Mouse (Mus musculus) neural tube, embryonic 13.5 days (tissue): ENCODE data around the gene Smad1. TPM values are rescaled to one million over a fixed set of nuclear protein-coding genes. Genes with fewer than 3 reads are reported as not detected.

Experiments
- ATAC-seq: fragments of 200-750 bp; cut with Nextera tagmentation; 2 replicates; pipeline ENCODE4 v1.8.0; 2017; ENCODE audit warnings: low read depth, mild to moderate bottlenecking, moderate TSS enrichment, moderate library complexity
- H3K27ac ChIP-seq: fragments of 300-500 bp; sonication (generic); replicated peaks from 2 replicates; pipeline ENCODE4 v1.5.1; 2015; ENCODE audit warnings: moderate library complexity, mild to moderate bottlenecking, inconsistent platforms
- H3K27me3 ChIP-seq: fragments of 300-500 bp; sonication (generic); 2 replicates; pipeline ENCODE4 v1.6.1; 2015; ENCODE audit warnings: mild to moderate bottlenecking, inconsistent platforms
- H3K36me3 ChIP-seq: fragments of 300-500 bp; sonication (generic); 2 replicates; pipeline ENCODE4 v1.6.1; 2015; ENCODE audit warnings: mild to moderate bottlenecking, inconsistent platforms
- H3K4me1 ChIP-seq: fragments of 300-500 bp; sonication (generic); replicated peaks from 2 replicates; pipeline ENCODE4 v1.6.1; 2015; ENCODE audit warnings: inconsistent platforms
- H3K4me2 ChIP-seq: fragments of 300-500 bp; sonication (generic); 2 replicates; pipeline ENCODE4 v1.6.1; 2015; ENCODE audit warnings: inconsistent platforms, mild to moderate bottlenecking, moderate library complexity
- H3K4me3 ChIP-seq: fragments of 300-500 bp; sonication (generic); 2 replicates; pipeline ENCODE4 v1.5.1; 2015; ENCODE audit warnings: mild to moderate bottlenecking, inconsistent platforms
- H3K9ac ChIP-seq: fragments of 300-500 bp; sonication (generic); 2 replicates; pipeline ENCODE4 v1.6.1; 2015; ENCODE audit warnings: moderate library complexity, mild to moderate bottlenecking, inconsistent platforms
- H3K9me3 ChIP-seq: fragments of 300-500 bp; sonication (generic); 2 replicates; pipeline ENCODE4 v1.6.1; 2016; ENCODE audit warnings: inconsistent platforms
- WGBS: fragments of 180-500 bp; shearing (Covaris S2); methylation state at CpG from one replicate; pipeline ENCODE4 v1.1.7; 2015; 5-methylcytosine and 5-hydroxymethylcytosine counted together
- polyA plus RNA-seq: library from polyadenylated mRNA; unstranded; fragments of >200 nt; fragmentation: Nextera tagmentation; extraction: Ambion mirVana; gene quantifications from 2 replicates; pipeline ENCODE4 v1.2.1, GENCODE M21; 2015

The Smad1 gene
- polyA plus RNA-seq, 1 experiment from 2014 or later = 68.7 TPM

- H3K36me3 ChIP-seq = peaks cover 63% of the 10 kb centered on the region
- no peak overlapping the region for H3K9ac ChIP-seq
- ATAC-seq = no peak
- H3K9me3 ChIP-seq = no peaks in the 10 kb centered on the region
- H3K4me2 ChIP-seq = no peak overlapping the region
- H3K27me3 ChIP-seq = no peaks in the 10 kb centered on the region
- no peak overlapping the region for H3K4me3 ChIP-seq
- no peak overlapping the region for H3K27ac ChIP-seq
- H3K4me1 ChIP-seq = peaks cover 44% of the 10 kb centered on the region
- 78% methylated on average over 12 of the region's 12 CpGs for WGBS
Measured at GRCm38 (mm10) chr8:79367350-79367749, 32.0 kb downstream of the Smad1 start.

- 92% methylated on average over 9 of the region's 9 CpGs for WGBS
- H3K9me3 ChIP-seq = no peaks in the 10 kb centered on the region
- H3K4me1 ChIP-seq = peaks cover 44% of the 10 kb centered on the region
Measured at GRCm38 (mm10) chr8:79366227-79366626, 33.1 kb downstream of the Smad1 start.

GRCm38 (mm10) chr8:79365707-79366106, 33.6 kb downstream of the Smad1 start:
- H3K4me2 ChIP-seq = no peak overlapping the region
- 86% methylated on average over 3 of the region's 3 CpGs for WGBS
- H3K9me3 ChIP-seq = no peaks in the 10 kb centered on the region
- H3K9ac ChIP-seq = no peak overlapping the region
- no peak overlapping the region for H3K4me3 ChIP-seq
- peaks cover 45% of the 10 kb centered on the region for H3K4me1 ChIP-seq
- ATAC-seq = no peak
- no peak overlapping the region for H3K27ac ChIP-seq
- H3K36me3 ChIP-seq = peaks cover 50% of the 10 kb centered on the region
- H3K27me3 ChIP-seq = no peaks in the 10 kb centered on the region

More at GRCm38 (mm10) chr8:79366227-79366626, 33.1 kb downstream of the Smad1 start:
- Histone ChIP-seq H3K36me3 (peaks cover 55% of the 10 kb centered on the region), H3K4me2 (no peak overlapping the region), H3K9ac (no peak overlapping the region), H3K4me3 (no peak overlapping the region), H3K27me3 (no peaks in the 10 kb centered on the region), H3K27ac (no peak overlapping the region)
- no peak for ATAC-seq

- Histone ChIP-seq H3K4me2 (no peak overlapping the region), H3K27me3 (no peaks in the 10 kb centered on the region), H3K27ac (no peak overlapping the region), H3K9me3 (no peaks in the 10 kb centered on the region), H3K36me3 (peaks cover 41% of the 10 kb centered on the region), H3K9ac (no peak overlapping the region), H3K4me1 (peaks cover 46% of the 10 kb centered on the region), H3K4me3 (no peak overlapping the region)
- 81% methylated on average over 8 of the region's 8 CpGs for WGBS
- ATAC-seq = no peak
Measured at GRCm38 (mm10) chr8:79364806-79365205, 34.5 kb downstream of the Smad1 start.

GRCm38 (mm10) chr8:79362430-79362829, 36.9 kb downstream of the Smad1 start:
- Histone ChIP-seq H3K4me1 (peaks cover 31% of the 10 kb centered on the region), H3K27me3 (no peaks in the 10 kb centered on the region), H3K4me2 (no peak overlapping the region), H3K27ac (no peak overlapping the region), H3K36me3 (peaks cover 27% of the 10 kb centered on the region), H3K9ac (no peak overlapping the region), H3K4me3 (no peak overlapping the region), H3K9me3 (no peaks in the 10 kb centered on the region)
- no peak for ATAC-seq
- WGBS = 83% methylated on average over 2 of the region's 2 CpGs

GRCm38 (mm10) chr8:79360774-79361527, 38.4 kb downstream of the Smad1 start:
- Histone ChIP-seq H3K9me3 (no peaks in the 10 kb centered on the region), H3K4me2 (no peak overlapping the region), H3K4me3 (no peak overlapping the region), H3K4me1 (peaks cover 40% of the 10 kb centered on the region), H3K9ac (no peak overlapping the region), H3K36me3 (peaks cover 38% of the 10 kb centered on the region), H3K27ac (peak overlapping the region; percentile 42; the same call in 1 of the 2 replicates), H3K27me3 (no peaks in the 10 kb centered on the region)
- no peak for ATAC-seq
- WGBS = 52% methylated on average over 6 of the region's 6 CpGs

- ATAC-seq = no peak
- no peaks in the 10 kb centered on the region for H3K27me3 ChIP-seq
- H3K4me2 ChIP-seq = no peak overlapping the region
- no peak overlapping the region for H3K9ac ChIP-seq
- H3K27ac ChIP-seq = peak overlapping the region; percentile 42; the same call in 1 of the 2 replicates
- H3K9me3 ChIP-seq = no peaks in the 10 kb centered on the region
- H3K36me3 ChIP-seq = peaks cover 40% of the 10 kb centered on the region
- H3K4me1 ChIP-seq = peaks cover 44% of the 10 kb centered on the region
- H3K4me3 ChIP-seq = no peak overlapping the region
- WGBS = 39% methylated on average over 9 of the region's 9 CpGs
Measured at GRCm38 (mm10) chr8:79360302-79360701, 39.0 kb downstream of the Smad1 start.

GRCm38 (mm10) chr8:79355721-79356434, 43.4 kb downstream of the Smad1 start:
- peak overlapping the region; percentile 56 for H3K27ac ChIP-seq
- ATAC-seq = peak; percentile 25
- peaks cover 55% of the 10 kb centered on the region for H3K36me3 ChIP-seq
- no peaks in the 10 kb centered on the region for H3K27me3 ChIP-seq
- no peak overlapping the region for H3K4me3 ChIP-seq
- no peak overlapping the region for H3K4me2 ChIP-seq
- H3K4me1 ChIP-seq = peaks cover 45% of the 10 kb centered on the region
- H3K9me3 ChIP-seq = no peaks in the 10 kb centered on the region
- H3K9ac ChIP-seq = 0 out of 2 replicates have a peak overlapping the region, but pooled peaks have one; percentile 31
- 37% methylated on average over 16 of the region's 16 CpGs for WGBS

- Histone ChIP-seq H3K9ac (no peak overlapping the region), H3K36me3 (peaks cover 60% of the 10 kb centered on the region), H3K4me2 (no peak overlapping the region), H3K27me3 (no peaks in the 10 kb centered on the region), H3K9me3 (no peaks in the 10 kb centered on the region), H3K4me3 (no peak overlapping the region), H3K4me1 (peaks cover 54% of the 10 kb centered on the region), H3K27ac (no peak overlapping the region)
- ATAC-seq = no peak
- WGBS = 81% methylated on average over 7 of the region's 7 CpGs
Measured at GRCm38 (mm10) chr8:79354009-79354408, 45.3 kb downstream of the Smad1 start.

GRCm38 (mm10) chr8:79351916-79352315, 47.4 kb downstream of the Smad1 start:
- WGBS = 65% methylated on average over 8 of the region's 8 CpGs
- no peaks in the 10 kb centered on the region for H3K9me3 ChIP-seq
- ATAC-seq = no peak
- no peak overlapping the region for H3K4me2 ChIP-seq
- H3K27ac ChIP-seq = peak overlapping the region; percentile 46; the same call in 1 of the 2 replicates
- no peak overlapping the region for H3K4me3 ChIP-seq
- no peak overlapping the region for H3K9ac ChIP-seq
- peaks cover 59% of the 10 kb centered on the region for H3K36me3 ChIP-seq
- no peaks in the 10 kb centered on the region for H3K27me3 ChIP-seq
- peaks cover 64% of the 10 kb centered on the region for H3K4me1 ChIP-seq

- Histone ChIP-seq H3K9me3 (no peaks in the 10 kb centered on the region), H3K4me2 (no peak overlapping the region), H3K27me3 (no peaks in the 10 kb centered on the region), H3K36me3 (peaks cover 56% of the 10 kb centered on the region), H3K9ac (no peak overlapping the region), H3K27ac (0 out of 2 replicates have a peak overlapping the region, but pooled peaks have one; percentile 80), H3K4me1 (peaks cover 53% of the 10 kb centered on the region), H3K4me3 (no peak overlapping the region)
- WGBS = 60% methylated on average over 3 of the region's 3 CpGs
- no peak for ATAC-seq
Measured at GRCm38 (mm10) chr8:79350805-79351204, 48.5 kb downstream of the Smad1 start.

- peak overlapping the region; percentile 80 for H3K27ac ChIP-seq
- peaks cover 51% of the 10 kb centered on the region for H3K36me3 ChIP-seq
- no peak overlapping the region for H3K4me3 ChIP-seq
- H3K4me1 ChIP-seq = peaks cover 51% of the 10 kb centered on the region
- H3K4me2 ChIP-seq = peak overlapping the region; percentile 3; the same call in 1 of the 2 replicates
- no peak overlapping the region; the same call in 1 of the 2 replicates for H3K9ac ChIP-seq
- no peaks in the 10 kb centered on the region for H3K27me3 ChIP-seq
- H3K9me3 ChIP-seq = no peaks in the 10 kb centered on the region
- peak; percentile 70; the same call in 1 of the 2 replicates for ATAC-seq
- 38% methylated on average over 6 of the region's 6 CpGs for WGBS
Measured at GRCm38 (mm10) chr8:79350094-79350593, 49.2 kb downstream of the Smad1 start.
